Mouse (Mus musculus) mesoderm, embryonic 11.5 days (tissue): ENCODE measurements around the gene Fgd5.
"Not testable (repeated sequence)": the region's sequence is repeated elsewhere in the genome, so short reads cannot be mapped to it uniquely, and the experiment has no call there.

Experiments
- DNase-seq: peaks from one replicate; pipeline ENCODE4 v3.0.0-alpha.2; 2012; ENCODE audit warnings: low read depth, low spot score

Fgd5 gene

DNA sequence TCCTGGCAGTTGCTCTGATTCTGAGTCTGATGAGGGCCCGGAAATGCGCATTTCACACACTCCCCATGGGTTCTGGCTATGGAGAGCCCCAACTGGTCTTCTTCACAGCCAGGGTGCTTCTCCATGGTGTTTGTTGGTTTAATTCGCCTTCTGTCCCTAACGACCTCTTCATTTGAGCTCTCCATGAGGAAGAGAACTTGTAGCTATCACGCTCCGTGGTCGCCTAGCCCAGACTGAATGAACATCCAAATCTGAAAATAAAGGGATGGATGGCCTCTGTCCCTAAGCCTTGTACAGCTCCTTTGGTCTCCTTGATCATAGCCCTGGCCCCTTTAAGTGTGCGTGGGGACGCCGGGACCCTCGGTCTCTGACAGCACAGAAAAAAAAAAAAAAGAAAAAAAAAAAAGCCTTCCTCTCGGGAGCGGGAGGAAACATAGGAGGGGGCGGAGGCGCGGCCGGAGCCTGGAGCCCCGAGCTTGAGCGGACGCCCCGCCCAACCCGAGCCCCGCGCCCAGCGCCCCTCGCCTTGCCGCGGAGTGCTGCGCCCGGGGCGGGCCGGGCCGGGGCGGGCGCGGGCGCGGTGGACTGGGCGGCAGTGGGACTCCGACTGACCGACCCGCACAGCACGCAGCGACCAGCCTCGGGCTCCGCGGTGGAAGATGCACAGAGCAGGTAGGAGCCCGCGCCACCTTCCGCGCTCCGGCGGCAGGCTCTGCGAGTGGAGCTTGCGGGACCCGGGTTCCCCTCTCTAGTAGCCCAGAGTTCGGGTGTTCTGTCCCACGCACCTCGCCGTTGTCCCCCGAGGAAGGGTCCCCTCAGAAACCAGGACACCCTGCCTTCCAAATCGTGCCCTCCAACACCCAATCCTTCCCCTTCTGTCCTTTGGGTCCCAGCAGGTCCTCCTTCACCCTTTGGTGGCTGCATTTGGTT, at the start of gene Fgd5:
Gene Fgd5, plus strand, starts transcription at position 508 of the 930 bp plus-strand sequence.
- peak; percentile 56 for DNase-seq

DNA sequence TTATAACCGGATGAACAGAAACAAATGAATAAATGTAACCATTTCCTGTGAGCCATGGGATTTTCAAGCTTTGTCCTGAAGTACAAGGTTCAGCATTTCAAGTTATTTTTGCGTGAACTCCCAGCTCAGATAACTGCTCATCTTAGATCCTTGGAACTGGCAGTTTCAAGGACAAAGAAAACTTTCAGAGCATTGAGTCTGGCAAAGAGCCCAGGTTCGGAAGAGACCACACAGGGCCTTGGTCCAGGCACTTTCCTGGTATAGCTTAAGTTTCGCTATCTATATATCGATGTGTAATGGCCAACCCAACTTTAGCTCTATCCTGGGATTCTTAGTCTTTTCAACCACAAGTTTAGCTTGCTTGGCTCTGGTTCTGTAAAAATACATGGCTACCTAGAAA, 47.4 kb upstream of the Fgd5 start:
- no peak for DNase-seq

DNA sequence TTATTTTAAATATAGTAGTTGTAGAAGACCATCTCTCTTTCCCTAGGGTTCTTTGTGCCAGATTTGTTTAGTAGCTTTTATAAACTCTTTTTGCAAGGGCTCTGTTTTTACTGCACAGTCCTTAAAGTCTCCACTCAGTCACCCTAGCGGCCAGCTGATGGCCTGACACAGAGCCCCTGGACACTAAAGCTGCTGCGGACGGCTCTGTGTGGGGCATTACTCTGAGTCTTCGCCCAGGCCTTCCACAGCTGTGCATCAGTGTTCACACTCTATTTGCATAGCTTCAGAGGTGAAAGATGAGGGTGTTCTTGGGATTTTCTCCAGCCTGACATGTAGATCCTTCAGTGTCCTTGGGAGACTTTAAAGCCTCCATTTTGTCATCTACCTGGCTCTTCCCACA, 40.2 kb upstream of the Fgd5 start:
- DNase-seq: no peak

DNA sequence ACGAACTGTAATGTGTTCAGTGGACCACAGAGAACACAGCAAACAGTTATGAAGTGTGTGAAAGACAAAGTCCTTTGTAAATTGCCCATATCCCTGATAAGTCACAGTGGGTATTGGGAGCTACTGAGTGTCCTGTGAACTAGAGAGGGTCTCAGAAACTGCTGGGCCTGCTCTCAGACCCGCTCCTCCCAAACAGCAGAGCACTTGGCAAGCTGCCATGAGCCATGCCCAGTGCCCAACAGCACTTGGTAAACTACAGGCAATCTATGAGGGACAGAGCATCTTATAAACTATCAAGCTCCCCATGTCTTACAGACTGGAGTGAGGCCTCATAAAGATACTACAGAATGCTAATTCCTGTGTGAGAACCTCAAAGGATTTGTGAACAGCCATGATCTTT, 30.3 kb upstream of the Fgd5 start:
- no peak for DNase-seq

DNA sequence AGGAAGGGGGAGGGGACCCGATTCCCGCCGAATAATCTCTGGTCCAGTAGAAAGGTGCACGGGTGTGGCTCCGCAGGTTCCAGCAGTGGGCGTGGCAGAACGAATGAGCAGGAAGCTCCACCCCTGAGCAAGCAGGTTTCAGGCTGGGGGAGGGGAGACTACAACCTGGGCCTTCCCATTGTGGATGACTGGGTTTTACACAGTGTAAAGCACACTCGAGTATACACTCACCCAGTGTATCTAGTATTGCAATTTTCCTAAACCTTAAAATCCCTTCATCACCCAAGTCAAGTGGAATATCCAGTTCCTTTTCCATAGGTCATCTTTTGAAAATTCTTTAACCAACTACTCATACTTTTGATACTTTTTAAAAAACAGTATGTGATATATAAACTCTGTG, 20.7 kb upstream of the Fgd5 start:
- DNase-seq: not testable (repeated sequence)

DNA sequence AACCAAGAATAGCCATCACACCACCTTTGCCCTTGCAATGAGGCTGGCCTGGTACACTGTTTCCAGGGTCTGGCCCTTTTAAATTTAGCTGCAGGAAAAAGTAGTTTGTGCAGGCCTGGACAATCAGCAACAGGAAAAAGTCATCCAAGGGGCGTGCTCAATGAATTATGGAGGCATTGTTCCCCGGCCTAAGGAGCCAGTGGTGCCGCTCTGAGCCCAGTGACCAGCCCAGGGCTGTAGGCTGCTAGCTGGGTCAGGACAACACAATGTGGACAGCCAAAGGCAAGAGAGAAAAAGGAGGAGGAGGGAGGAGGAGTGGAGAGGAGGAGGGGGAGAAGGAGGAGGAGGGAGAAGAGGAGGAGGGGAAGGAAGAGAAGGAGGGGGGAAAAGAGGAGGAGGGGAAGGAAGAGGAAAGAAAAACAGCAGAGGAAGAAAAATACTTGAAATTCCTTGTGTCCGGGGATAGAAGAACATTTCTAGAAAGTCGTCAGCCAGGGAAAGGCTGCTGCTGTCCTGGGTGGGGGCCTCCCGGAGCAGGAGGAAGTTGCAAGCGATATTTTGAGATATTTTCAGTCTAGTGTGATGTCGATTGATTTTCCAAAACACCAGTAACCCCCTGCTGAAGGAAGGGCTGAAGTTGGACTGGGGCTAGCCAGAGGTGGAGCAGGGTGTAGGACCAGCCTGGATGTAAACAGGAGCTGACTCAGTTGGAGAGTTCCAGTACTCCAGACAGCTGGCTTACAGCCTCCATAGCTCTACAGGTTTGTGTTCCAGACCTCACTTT, 18.5 kb upstream of the Fgd5 start:
- no peak for DNase-seq

DNA sequence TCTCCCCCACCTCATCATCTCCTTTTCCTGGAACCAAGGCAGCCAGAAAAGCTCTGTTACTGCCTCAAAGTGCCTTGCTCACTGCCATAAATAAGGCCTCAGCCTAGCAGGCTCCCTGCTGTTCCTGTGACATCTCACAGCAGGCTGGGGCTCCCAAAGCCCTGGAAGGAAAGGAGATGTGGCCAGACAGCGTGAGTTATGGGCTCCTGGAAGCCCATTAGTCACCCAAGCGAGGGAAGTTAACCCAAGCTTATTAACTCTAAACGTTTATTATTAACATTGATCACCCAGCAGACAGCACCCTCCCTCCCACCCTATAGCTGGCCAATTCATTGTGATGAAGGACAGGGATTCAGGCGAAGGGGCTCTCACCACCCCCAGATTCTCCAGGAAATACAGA, 15.2 kb upstream of the Fgd5 start:
- DNase-seq: peak; percentile 81

DNA sequence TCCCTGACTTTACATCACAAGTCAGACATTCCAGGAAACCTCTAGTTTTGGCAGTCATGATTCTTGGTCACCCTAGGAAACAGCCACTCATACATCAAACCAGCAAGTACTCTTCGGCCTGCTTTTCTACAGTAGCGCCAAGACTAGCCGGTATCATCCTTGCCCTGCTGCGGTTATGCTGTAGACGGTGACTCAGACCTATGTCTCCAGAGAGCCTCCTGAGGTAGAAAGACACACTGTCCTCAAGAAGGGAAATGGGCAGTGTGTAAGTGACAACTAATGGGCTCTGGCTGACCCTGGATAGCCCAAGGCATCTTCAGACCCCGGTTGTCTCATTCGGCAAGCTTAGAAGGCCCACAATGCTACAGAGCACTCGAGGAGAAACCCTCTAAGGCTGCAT, 13.6 kb upstream of the Fgd5 start:
- DNase-seq: no peak

DNA sequence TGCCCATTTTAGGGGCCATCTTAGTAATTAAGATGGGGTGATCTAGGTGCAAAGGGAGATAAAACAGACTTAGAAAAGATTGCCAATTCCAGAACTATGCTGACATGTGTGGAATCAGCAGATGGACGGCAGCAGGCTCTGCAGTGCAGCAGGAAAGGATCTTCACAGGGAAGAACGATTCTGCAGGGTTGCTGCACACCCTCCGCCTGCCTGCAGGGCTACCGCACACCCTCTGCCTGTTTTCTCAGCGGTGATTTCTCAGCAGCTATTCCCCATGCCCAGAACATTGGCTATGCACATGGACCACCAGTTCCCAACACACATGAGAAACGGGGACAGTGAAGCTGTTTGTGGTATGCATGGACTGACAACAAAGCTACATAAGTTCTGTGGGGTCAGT, 12.7 kb upstream of the Fgd5 start:
- DNase-seq: no peak

DNA sequence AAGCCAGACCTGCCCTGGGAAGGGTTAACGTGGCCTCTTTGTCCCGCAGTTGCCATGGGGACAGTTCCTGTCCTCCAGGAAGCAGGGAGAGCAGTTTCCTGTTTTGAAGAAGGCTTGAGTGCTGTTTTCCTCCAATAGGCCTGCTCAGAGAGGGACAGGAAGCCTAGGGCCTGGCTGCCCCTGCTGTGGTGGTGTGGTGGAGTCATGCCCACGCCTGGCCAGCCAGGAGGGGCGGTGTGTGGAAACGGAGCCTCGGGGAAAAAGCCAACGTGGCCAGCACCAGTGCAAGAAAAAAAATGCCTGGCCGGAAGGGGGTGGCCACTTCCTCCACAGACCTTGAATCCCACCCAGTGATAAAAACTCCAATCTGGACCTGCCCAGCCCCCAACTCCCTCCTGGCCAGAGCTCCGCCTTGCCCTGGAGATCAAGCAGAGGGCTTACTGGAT, 6.5 kb upstream of the Fgd5 start:
- DNase-seq: peak; percentile 57

DNA sequence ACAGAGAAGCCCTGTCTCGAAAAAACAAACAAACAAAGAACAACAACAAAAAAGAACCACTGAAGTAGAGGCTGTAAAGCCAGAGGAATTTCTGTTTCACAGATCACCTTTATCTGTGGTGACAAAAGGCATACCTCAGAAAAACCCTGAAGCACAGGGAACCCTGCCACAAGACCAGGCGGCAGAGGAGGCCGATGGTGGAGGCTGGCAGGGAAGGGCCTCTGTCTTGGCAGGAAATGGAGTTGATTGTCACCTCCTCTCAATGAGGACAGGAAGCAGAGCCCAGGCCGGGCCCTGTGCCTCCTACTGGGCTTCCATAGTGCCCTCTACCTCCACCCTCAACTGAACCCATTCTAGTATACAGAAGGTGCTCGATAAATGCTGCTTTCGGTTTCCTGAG, 4.7 kb upstream of the Fgd5 start:
- no peak for DNase-seq

DNA sequence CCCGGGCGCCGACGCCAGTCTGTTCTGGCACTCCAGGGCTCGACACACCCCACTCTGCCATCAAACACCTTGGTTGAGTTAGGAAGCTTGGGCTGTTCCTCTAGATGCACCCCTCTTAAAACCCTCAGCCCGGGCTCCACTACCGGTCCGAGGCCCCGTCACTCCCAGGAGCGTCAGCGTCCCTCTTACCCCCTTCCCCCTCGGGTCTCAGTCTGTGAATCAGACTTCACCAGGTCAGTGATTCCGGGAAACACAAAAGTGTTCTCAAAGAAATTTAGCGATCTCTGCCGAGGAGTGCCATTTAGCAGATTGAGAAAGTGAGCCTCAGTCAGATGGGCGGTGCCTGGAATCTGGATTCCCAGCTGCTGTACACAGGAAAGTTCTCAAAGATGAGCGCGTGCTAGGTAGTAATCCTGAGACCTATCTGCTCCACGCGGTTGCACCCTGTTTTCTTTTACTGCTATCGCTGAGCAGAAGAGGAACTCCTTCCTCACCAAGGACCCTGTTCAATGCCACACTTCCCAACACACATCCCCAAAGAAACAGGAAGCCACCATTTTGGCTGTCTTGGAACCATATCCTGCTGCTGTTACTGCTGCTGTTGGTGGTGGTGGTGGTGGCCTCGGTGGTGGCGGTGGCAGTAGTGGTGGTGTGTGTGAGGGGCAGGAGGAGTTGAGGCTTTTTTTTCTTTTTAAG, 771 bp downstream of the Fgd5 start:
- no peak for DNase-seq

DNA sequence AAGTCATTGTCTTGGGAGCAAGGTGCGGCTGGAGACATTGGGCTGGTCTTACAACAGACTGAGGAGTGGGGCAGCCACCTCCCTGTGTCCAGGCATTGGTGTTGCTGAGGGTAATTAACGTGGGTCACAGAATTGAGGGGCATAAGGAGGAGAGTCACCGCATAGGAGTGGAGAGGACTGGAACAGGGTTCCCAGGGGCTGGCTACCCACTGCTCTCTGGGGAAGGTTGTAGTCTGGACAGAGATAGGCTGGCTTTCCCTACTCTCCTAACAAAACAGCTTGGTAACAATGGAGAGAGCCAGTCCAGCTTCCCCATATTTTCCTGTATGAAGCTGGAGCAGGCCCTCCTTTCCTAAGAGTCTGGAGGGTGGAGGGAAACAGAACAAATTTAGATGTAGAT, 1.3 kb downstream of the Fgd5 start:
- no peak for DNase-seq

DNA sequence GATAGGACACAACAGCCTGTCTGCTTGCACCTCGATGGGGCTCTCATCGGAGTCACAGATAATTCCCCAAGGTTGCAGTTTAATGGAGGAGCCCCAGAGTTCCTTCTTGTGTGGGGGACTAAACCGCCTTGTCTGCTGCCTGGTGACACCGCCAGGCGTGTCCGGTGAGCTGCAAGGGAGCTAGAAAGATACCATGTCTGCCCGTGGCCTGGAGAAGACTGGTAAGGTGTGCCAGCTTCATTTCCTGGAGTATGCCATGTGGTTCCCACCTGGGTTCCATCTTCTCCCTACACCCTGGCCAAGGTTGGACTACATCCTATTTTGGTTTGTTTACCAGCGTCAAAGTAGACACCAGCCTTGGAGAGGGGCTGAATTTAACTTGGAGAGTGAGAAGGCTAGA, 11.4 kb downstream of the Fgd5 start:
- no peak for DNase-seq

DNA sequence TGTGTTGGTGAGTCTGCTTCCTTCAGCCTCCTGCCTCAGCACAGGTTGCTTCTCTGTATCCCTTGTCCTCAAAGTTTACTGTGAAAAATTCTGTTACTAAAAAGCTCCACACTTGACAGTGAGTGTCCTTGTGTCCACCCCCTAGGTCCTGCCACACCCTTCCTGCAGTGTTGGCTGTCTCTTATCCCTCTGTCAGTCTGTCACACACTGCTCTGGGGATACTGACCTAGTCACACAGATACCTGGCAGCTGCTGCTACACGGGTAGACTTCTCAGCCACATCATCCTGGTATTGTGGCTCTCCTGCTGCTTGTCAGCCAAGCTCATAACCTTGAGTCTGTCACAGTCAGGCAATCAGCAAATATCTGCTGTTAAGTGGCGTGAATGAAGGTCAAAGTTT, 14.1 kb downstream of the Fgd5 start:
- DNase-seq: no peak

DNA sequence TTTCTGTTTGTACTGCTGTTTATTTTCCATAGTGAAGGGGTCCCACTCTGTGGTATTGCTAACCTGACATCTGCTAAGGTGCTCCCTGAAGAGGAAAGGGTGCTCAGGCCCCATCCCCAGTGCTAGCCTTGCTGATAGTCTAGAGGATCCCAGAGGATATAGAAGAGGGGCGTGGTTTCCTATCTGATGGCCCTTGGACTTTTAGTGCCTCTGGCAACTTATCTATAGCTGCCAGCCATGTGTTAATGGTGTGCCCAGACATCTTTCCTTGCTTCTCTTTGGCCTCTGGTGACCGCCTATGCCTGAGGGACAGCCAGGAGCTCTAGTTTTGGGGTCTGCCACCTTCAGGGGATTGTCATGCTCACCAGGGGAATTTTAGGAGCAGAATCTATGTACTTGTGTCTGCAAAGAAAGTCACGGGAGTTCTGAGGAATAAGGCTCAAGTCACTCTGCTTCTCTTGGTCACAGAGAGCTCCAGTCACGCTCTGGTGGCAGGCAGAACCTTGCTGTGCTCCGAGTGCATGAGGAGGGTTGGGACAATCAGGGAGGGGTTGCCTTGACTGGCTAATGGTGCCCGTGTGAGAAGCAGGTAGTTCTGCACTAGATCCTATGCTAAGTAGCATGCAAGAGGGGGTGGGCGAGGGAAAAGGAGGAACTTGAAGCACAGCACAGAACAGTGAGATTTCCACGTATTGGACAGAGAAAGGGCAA, 15.3 kb downstream of the Fgd5 start:
- no peak for DNase-seq

DNA sequence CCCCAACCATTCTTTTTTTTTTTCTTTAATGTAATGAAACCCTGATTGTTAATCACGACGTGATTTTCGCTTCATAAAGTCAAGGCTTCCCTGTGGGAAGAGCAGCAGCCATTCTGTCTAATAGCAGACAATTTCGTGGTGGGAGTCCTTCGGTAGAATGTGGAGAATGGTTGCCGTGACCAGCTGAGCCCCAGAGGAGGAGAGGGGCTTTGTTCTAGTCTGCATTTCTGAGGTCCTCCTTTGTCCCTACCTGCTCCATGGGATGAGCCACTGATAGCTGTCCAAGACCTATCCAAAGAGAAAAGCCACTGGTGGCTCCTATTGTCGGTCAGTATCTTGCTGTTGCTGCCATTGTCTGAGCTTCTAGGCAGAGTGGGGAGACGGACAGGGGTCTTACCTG, 17.4 kb downstream of the Fgd5 start:
- no peak for DNase-seq

DNA sequence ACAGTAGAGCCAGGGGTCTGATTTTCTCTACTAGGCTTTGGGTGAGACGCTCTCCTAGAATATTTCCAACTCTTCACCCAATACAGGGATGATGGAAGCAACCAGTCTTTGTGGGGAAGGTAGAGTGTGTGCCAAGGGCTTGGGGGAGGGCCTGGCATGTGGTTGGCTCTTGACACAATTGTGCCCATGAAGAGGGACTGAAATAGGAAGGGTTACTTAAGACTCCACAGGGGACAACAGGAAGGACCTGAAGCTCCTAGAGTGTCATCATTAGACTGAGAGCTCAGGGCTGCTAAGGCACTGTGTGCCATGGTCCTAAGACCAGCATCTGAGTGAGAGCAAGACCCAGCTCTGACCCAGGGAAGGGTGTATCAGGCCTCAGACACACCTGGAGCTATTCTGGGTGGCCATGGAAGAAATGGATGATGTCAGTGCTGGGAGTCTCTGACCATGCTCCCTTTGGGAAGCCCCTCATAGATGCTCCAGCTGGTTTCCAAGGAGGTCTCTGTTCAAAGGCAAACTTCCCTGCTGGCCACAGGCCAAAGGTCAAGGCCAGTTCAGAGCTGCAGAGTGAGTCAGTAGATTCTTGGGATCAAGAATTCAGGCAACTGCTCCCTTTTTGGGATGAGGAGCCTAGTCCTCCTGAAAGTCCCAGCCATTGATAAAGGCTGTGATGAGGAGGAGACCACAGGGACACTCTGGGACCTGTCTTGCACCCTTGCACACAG, 24.0 kb downstream of the Fgd5 start:
- no peak for DNase-seq

DNA sequence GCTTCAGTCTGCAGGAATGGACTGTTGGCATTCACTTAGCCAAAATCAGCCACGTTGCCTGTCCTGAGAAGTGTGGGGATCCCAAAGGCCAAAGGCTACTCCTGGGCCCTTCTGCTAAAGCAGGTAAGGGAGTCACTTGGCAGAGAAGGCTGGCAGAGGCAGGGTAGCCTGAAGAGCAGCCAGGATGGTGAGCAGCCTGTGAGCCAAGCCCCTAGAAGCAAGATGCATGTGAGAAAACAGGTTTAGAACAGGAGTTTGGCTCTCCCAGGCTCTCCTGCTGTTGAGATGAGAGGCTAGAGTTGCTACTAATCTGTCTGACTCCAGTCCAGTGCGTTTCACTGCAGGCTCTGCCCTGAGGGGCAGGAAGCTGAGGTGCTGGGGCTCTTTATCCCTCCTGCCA, 25.0 kb downstream of the Fgd5 start:
- DNase-seq: no peak

DNA sequence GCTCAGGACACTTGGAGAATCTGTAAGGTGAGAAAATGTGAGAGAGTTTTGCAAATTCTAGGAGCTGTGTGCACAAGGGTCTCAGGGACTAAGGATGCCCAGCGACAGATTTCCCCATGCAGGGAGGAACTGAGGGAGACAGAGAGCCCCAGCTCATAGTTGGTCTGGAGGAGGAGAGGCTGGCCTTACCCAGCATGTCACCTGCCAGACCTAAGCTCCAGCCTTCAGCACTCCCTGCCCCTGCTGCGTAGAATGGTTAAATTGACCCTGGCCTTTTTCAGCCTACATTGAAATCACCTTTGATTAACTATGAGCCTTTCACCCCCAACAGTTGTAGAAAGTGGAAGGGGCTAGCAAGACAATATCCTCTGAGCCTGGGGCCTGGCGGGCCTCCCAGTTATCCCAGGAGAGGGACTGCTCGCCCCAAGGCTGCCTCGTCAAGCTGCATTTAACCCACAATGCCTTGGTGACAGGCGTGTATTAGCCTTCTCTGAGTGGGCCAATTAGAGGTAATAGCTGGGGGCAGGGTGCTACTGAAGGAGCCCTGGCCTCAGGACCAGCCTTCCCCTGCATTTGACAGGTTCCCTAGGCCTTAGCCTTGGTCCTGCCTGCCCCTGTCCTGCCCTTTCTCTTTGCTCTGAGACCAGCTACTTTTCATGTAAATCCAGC, 25.6 kb downstream of the Fgd5 start:
- DNase-seq: peak; percentile 44
